Mouse (Mus musculus): ENCODE data around the gene Plekhm2.

- no peak for TF ChIP-seq CTCF (IDR thresholded peaks at IDR 0.05; ENCODE audit: low read depth)
- TF ChIP-seq EP300 (optimal IDR thresholded peaks at IDR 0.05), result no peak
Observed at GRCm38 (mm10) chr4:141600364-141600763, 64.3 kb downstream of the Plekhm2 start.

Measured in stomach, postnatal 0 days (tissue).